Mouse (Mus musculus): ENCODE results near the gene Ttc37. TPM values are rescaled to one million over a fixed set of nuclear protein-coding genes. Genes with fewer than 3 reads are reported as not detected.

Gene Ttc37
- polyA plus RNA-seq, 1 experiment from 2014 or later = 10.3 TPM

- Histone ChIP-seq H3K4me1 (replicated peaks) (no peaks in the 10 kb centered on the region), H3K9ac (replicated peaks) (no peak overlapping the region), H3K27me3 (no peaks in the 10 kb centered on the region), H3K4me3 (replicated peaks) (no peak overlapping the region), H3K36me3 (peaks cover 28% of the 10 kb centered on the region), H3K4me2 (replicated peaks) (no peak overlapping the region), H3K27ac (no peak overlapping the region), H3K9me3 (0 out of 2 replicates have a peak, but pooled peaks cover 3% of the 10 kb centered on the region)
- ATAC-seq = no peak
Observed at GRCm38 (mm10) chr13:76174297-76174696, 75.8 kb downstream of the Ttc37 start.

GRCm38 (mm10) chr13:76178700-76179099, 80.2 kb downstream of the Ttc37 start:
- Histone ChIP-seq H3K4me1 (replicated peaks) (no peaks in the 10 kb centered on the region), H3K4me2 (replicated peaks) (no peak overlapping the region), H3K9me3 (0 out of 2 replicates have a peak, but pooled peaks cover 3% of the 10 kb centered on the region), H3K9ac (replicated peaks) (no peak overlapping the region), H3K4me3 (replicated peaks) (no peak overlapping the region), H3K36me3 (peaks cover 31% of the 10 kb centered on the region), H3K27ac (no peak overlapping the region), H3K27me3 (no peaks in the 10 kb centered on the region)
- 93% methylated on average over 5 of the region's 5 CpGs for WGBS
- ATAC-seq = no peak

- H3K4me1 ChIP-seq (replicated peaks) = no peaks in the 10 kb centered on the region
- no peak for ATAC-seq
- no peak overlapping the region for H3K27ac ChIP-seq
- no peaks in the 10 kb centered on the region for H3K27me3 ChIP-seq
- H3K36me3 ChIP-seq = peaks cover 41% of the 10 kb centered on the region
- no peak overlapping the region for H3K9ac ChIP-seq (replicated peaks)
- no peak overlapping the region for H3K4me3 ChIP-seq (replicated peaks)
- 96% methylated on average over 5 of the region's 5 CpGs for WGBS
- no peak overlapping the region for H3K4me2 ChIP-seq (replicated peaks)
- no peaks in the 10 kb centered on the region for H3K9me3 ChIP-seq
Observed at GRCm38 (mm10) chr13:76187651-76188050, 89.1 kb downstream of the Ttc37 start.

GRCm38 (mm10) chr13:76189190-76189589, 90.7 kb downstream of the Ttc37 start:
- Histone ChIP-seq H3K4me1 (replicated peaks) (no peaks in the 10 kb centered on the region), H3K27ac (no peak overlapping the region), H3K36me3 (peaks cover 45% of the 10 kb centered on the region), H3K27me3 (no peaks in the 10 kb centered on the region), H3K9me3 (no peaks in the 10 kb centered on the region), H3K9ac (replicated peaks) (no peak overlapping the region), H3K4me3 (replicated peaks) (no peak overlapping the region), H3K4me2 (replicated peaks) (no peak overlapping the region)
- no peak for ATAC-seq
- 83% methylated on average over 3 of the region's 3 CpGs for WGBS

GRCm38 (mm10) chr13:76190273-76190672, 91.7 kb downstream of the Ttc37 start:
- Histone ChIP-seq H3K27ac (no peak overlapping the region), H3K4me3 (replicated peaks) (no peak overlapping the region), H3K4me1 (replicated peaks) (no peaks in the 10 kb centered on the region), H3K9ac (replicated peaks) (no peak overlapping the region), H3K9me3 (no peaks in the 10 kb centered on the region), H3K27me3 (no peaks in the 10 kb centered on the region), H3K4me2 (replicated peaks) (no peak overlapping the region), H3K36me3 (peaks cover 45% of the 10 kb centered on the region)
- WGBS = 87% methylated on average over 3 of the region's 3 CpGs
- no peak for ATAC-seq

GRCm38 (mm10) chr13:76194937-76195336, 96.4 kb downstream of the Ttc37 start:
- no peaks in the 10 kb centered on the region for H3K27me3 ChIP-seq
- H3K4me1 ChIP-seq (replicated peaks) = no peaks in the 10 kb centered on the region
- no peak overlapping the region for H3K27ac ChIP-seq
- no peak overlapping the region for H3K4me3 ChIP-seq (replicated peaks)
- H3K9me3 ChIP-seq = no peaks in the 10 kb centered on the region
- no peak for ATAC-seq
- no peak overlapping the region for H3K4me2 ChIP-seq (replicated peaks)
- H3K9ac ChIP-seq (replicated peaks) = no peak overlapping the region
- H3K36me3 ChIP-seq = peaks cover 36% of the 10 kb centered on the region

GRCm38 (mm10) chr13:76195431-76196138, 97.1 kb downstream of the Ttc37 start:
- H3K4me2 ChIP-seq (replicated peaks) = no peak overlapping the region
- no peak overlapping the region for H3K9ac ChIP-seq (replicated peaks)
- H3K27ac ChIP-seq = no peak overlapping the region
- no peak overlapping the region for H3K4me3 ChIP-seq (replicated peaks)
- no peaks in the 10 kb centered on the region for H3K4me1 ChIP-seq (replicated peaks)
- H3K27me3 ChIP-seq = no peaks in the 10 kb centered on the region
- WGBS = 88% methylated on average over 8 of the region's 8 CpGs
- 0 out of 2 replicates have a peak, but pooled peaks have one; percentile 49 for ATAC-seq
- no peaks in the 10 kb centered on the region for H3K9me3 ChIP-seq
- peaks cover 32% of the 10 kb centered on the region for H3K36me3 ChIP-seq

GRCm38 (mm10) chr13:76197297-76197848, 98.8 kb downstream of the Ttc37 start:
- H3K9ac ChIP-seq (replicated peaks) = no peak overlapping the region
- peaks cover 14% of the 10 kb centered on the region; the same call in 1 of the 2 replicates for H3K36me3 ChIP-seq
- no peaks in the 10 kb centered on the region for H3K4me1 ChIP-seq (replicated peaks)
- no peak for ATAC-seq
- H3K27ac ChIP-seq = no peak overlapping the region
- H3K4me2 ChIP-seq (replicated peaks) = no peak overlapping the region
- whole genome bisulfite sequencing = 84% methylated on average over 3 of the region's 3 CpGs
- H3K9me3 ChIP-seq = no peaks in the 10 kb centered on the region
- no peak overlapping the region for H3K4me3 ChIP-seq (replicated peaks)
- H3K27me3 ChIP-seq = no peaks in the 10 kb centered on the region

GRCm38 (mm10) chr13:76199943-76200342, 101.4 kb downstream of the Ttc37 start:
- H3K4me1 ChIP-seq (replicated peaks) = no peaks in the 10 kb centered on the region
- H3K27me3 ChIP-seq = no peaks in the 10 kb centered on the region
- H3K4me3 ChIP-seq (replicated peaks) = no peak overlapping the region
- WGBS = 92% methylated on average over 4 of the region's 4 CpGs
- H3K9ac ChIP-seq (replicated peaks) = no peak overlapping the region
- no peak overlapping the region for H3K27ac ChIP-seq
- no peak overlapping the region for H3K4me2 ChIP-seq (replicated peaks)
- 0 out of 2 replicates have a peak, but pooled peaks cover 6% of the 10 kb centered on the region for H3K36me3 ChIP-seq
- no peak for ATAC-seq
- no peaks in the 10 kb centered on the region for H3K9me3 ChIP-seq

GRCm38 (mm10) chr13:76214928-76215327, 116.4 kb downstream of the Ttc37 start:
- H3K9ac ChIP-seq (replicated peaks) = no peak overlapping the region
- H3K4me3 ChIP-seq (replicated peaks) = no peak overlapping the region
- no peak overlapping the region for H3K4me2 ChIP-seq (replicated peaks)
- no peaks in the 10 kb centered on the region for H3K4me1 ChIP-seq (replicated peaks)
- H3K9me3 ChIP-seq = no peaks in the 10 kb centered on the region
- H3K27ac ChIP-seq = no peak overlapping the region
- H3K36me3 ChIP-seq = no peaks in the 10 kb centered on the region
- H3K27me3 ChIP-seq = no peaks in the 10 kb centered on the region
- 90% methylated on average over 2 of the region's 2 CpGs for WGBS
- ATAC-seq = no peak

- Histone ChIP-seq H3K27me3 (no peaks in the 10 kb centered on the region), H3K9ac (replicated peaks) (no peak overlapping the region), H3K4me1 (replicated peaks) (no peaks in the 10 kb centered on the region), H3K4me2 (replicated peaks) (no peak overlapping the region), H3K4me3 (replicated peaks) (no peak overlapping the region), H3K9me3 (no peaks in the 10 kb centered on the region), H3K36me3 (no peaks in the 10 kb centered on the region), H3K27ac (no peak overlapping the region)
- WGBS = 49% methylated on average over 2 of the region's 2 CpGs
- no peak for ATAC-seq
Observed at GRCm38 (mm10) chr13:76215397-76215796, 116.9 kb downstream of the Ttc37 start.

Data from midbrain, embryonic 13.5 days (tissue).